Mouse (Mus musculus) layer of hippocampus, postnatal 36 days (tissue): ENCODE results near the gene Grm7. TPM values are rescaled to one million over a fixed set of nuclear protein-coding genes. Genes with fewer than 3 reads are reported as not detected.

Source experiments
- DNase-seq, 2 experiments: peaks; one replicate each; pipeline ENCODE4 v3.0.0; 2022
- total RNA-seq, 2 experiments: library from RNA; stranded (reverse); gene quantifications; 2 replicates each; pipeline ENCODE4 v1.2.3; 2021

The Grm7 gene
- total RNA-seq, 2 experiments from 2014 or later: 71.0 to 78.3 TPM

- DNase-seq: no peak
These were observed 916.0 kb downstream of the Grm7 start for GRCm38 (mm10) chr6:111561347-111561746.

- DNase-seq: no peak
These were observed 926.2 kb downstream of the Grm7 start for GRCm38 (mm10) chr6:111571471-111572088.

GRCm38 (mm10) chr6:111584851-111585250, 939.5 kb downstream of the Grm7 start:
- DNase-seq: no peak

GRCm38 (mm10) chr6:111587572-111587971, 942.2 kb downstream of the Grm7 start:
- DNase-seq: no peak

GRCm38 (mm10) chr6:111601892-111602654, 956.7 kb downstream of the Grm7 start:
- peak; percentile 57 to 60 for DNase-seq

- DNase-seq: no peak
These were observed 965.0 kb downstream of the Grm7 start for GRCm38 (mm10) chr6:111610396-111610795.

GRCm38 (mm10) chr6:111613834-111614233, 968.5 kb downstream of the Grm7 start:
- DNase-seq: no peak
